Mouse (Mus musculus) bone marrow, adult 2 months (tissue): ENCODE measurements at regions not wholly inside any gene's neighbourhood (a gene's known extent, or its start where the extent isn't known, plus 50 kb on each side); places are given as distances from the start of the nearest gene placed in this dataset.

Experiments used
- H3K27ac ChIP-seq: fragments of 200-500 bp; 2 replicates; pipeline ENCODE4 v1.5.1; 2012; ENCODE audit warnings: low read depth, mild to moderate bottlenecking, control low read depth, inconsistent platforms, low read length; ENCODE audit not compliant: control insufficient read depth, poor library complexity, insufficient read depth
- H3K4me1 ChIP-seq: fragments of 200-500 bp; 2 replicates; pipeline ENCODE4 v1.6.1; 2011; ENCODE audit warnings: low read length; ENCODE audit not compliant: control insufficient read depth, insufficient read depth
- H3K4me3 ChIP-seq: fragments of 200-500 bp; replicated peaks from 2 replicates; pipeline ENCODE3; 2011; ENCODE audit warnings: mild to moderate bottlenecking, low read depth, low read length, control low read depth; ENCODE audit not compliant: control insufficient read depth
- CTCF ChIP-seq: fragments of 200-500 bp; IDR thresholded peaks from 2 replicates; pipeline ENCODE4 v1.5.1; 2011; ENCODE audit warnings: low read length, control low read depth; ENCODE audit not compliant: control insufficient read depth, insufficient read depth
- POLR2A ChIP-seq: fragments of 200-500 bp; IDR thresholded peaks from 2 replicates; pipeline ENCODE4 v1.6.1; 2011; ENCODE audit warnings: low read depth, mild to moderate bottlenecking, control low read depth, low read length, borderline replicate concordance; ENCODE audit not compliant: control insufficient read depth
- WGBS: fragments of 180-500 bp; shearing (Covaris S2); methylation state at CpG from one replicate; pipeline ENCODE4 v1.1.7; 2018; 5-methylcytosine and 5-hydroxymethylcytosine counted together

DNA sequence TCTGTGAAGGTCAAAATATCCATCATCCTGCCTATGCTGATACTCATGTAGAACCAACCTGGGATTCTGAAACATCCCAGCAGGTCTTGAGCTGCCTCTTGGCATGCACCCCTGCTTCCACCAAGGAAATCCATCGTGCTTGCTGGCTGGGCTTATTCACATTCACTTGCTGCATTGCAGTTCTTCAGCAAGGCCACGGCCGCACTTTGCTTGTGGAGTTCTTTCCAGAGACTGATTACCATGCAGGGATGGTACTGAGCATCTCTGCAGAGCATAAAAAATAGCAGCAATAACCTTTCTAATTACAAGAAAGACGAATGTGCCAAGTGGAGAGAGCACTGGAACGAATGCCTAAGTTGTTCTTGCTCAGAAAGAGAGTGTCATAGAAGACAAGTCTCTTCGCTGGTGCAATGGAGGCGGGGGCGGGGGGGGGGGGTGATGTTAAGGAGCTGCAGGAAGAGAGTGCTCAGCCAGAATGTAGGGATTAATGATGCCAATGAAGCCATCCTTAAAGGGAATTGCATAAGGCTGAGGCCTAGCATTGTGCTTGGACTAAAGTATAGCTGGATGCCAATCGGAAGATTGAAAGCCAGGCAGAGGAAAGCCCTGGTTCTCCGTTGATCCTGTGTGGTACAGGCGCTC lies 205.9 kb downstream of the AI593442 start:
- 86% methylated on average over 11 of the region's 11 CpGs for WGBS
- no peaks in the 10 kb centered on the region for H3K4me1 ChIP-seq
- H3K27ac ChIP-seq, result no peak overlapping the region
- H3K4me3 ChIP-seq, result no peak overlapping the region
- no peak for TF ChIP-seq CTCF

DNA sequence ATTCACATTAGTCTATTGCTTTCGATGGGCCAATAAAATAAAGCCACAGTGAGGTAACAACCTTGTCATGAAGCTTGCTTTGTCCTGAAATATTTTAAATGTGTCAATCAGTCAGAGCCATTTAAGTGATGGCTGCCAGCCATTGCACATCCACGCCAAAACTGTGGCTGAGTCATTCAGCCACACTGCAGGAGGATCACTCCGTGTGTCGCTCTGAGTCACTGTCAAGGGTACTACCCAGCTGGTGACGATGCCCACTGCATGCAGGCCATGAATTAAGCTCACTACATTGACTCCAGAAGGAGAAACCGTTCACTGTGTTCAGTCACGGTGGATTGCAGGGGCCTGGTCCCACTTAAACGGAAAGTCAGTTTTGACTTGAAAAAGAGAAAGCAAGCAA lies 206.7 kb downstream of the AI593442 start:
- TF ChIP-seq CTCF, result no peak
- TF ChIP-seq POLR2A, result no peak
- no peak overlapping the region for H3K27ac ChIP-seq
- H3K4me3 ChIP-seq, result no peak overlapping the region
- H3K4me1 ChIP-seq, result no peaks in the 10 kb centered on the region
- WGBS, result 82% methylated on average over 8 of the region's 8 CpGs

GRCm38 (mm10) chr9:52458518-52458917 lies 221.1 kb downstream of the AI593442 start:
- TF ChIP-seq POLR2A (no peak), CTCF (no peak)
- WGBS, result 75% methylated on average over 2 of the region's 2 CpGs

DNA sequence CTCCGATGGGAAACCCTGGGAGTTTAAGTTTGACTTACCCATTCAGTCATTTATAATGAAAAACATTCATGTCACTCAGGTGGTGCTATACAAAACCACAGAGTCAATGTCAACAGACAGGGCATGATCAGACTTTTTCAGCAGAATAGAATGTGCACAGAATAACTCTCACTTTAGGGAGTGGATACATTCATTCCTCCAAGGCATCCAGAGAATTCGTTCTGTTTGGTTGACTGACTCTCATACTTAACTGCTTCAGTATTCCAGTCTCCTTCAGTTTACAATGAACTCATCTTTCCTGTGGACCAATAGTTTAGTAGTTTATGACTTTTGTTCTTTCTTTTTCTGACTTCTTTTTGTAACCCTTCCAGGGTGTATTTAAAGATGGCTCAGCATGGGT lies 225.1 kb downstream of the AI593442 start:
- H3K4me1 ChIP-seq, result no peaks in the 10 kb centered on the region
- H3K4me3 ChIP-seq, result no peak overlapping the region
- WGBS, result 86% methylated on average over 2 of the region's 2 CpGs
- H3K27ac ChIP-seq, result no peak overlapping the region
- no peak for TF ChIP-seq POLR2A

More at GRCm38 (mm10) chr9:52458518-52458917, 221.1 kb downstream of the AI593442 start:
- no peak overlapping the region for H3K27ac ChIP-seq
- H3K4me1 ChIP-seq, result no peaks in the 10 kb centered on the region
- no peak overlapping the region for H3K4me3 ChIP-seq

- no peak overlapping the region for H3K4me3 ChIP-seq
- WGBS, result 81% methylated on average over 3 of the region's 3 CpGs
Measured at GRCm38 (mm10) chr9:52451792-52452191, 227.8 kb downstream of the AI593442 start.

GRCm38 (mm10) chr9:52448245-52448644 lies 231.3 kb downstream of the AI593442 start:
- H3K4me3 ChIP-seq, result no peak overlapping the region
- H3K4me1 ChIP-seq, result no peaks in the 10 kb centered on the region
- TF ChIP-seq CTCF (no peak), POLR2A (no peak)
- H3K27ac ChIP-seq, result no peak overlapping the region

More at GRCm38 (mm10) chr9:52451792-52452191, 227.8 kb downstream of the AI593442 start:
- Histone ChIP-seq H3K27ac (no peak overlapping the region), H3K4me1 (no peaks in the 10 kb centered on the region)
- no peak for TF ChIP-seq POLR2A
- TF ChIP-seq CTCF, result no peak

DNA sequence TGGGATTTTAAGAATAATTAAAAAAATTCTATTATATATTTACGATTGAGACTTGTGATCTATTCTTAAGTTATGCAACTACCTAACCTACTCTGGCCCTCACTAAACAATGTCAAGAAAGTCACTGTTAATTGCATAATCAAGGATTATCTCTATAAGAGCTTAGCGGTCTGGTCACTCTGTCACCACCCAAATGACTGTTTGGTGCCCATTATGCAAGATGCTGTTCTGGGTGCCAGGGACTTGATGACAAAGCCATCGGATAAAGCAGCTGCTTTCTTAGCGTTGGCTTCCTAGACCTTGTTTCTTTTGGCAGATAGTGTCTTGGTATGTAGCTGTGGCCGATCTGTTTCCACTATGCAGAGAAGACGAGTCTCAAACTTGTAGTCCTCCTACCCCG lies 236.4 kb downstream of the AI593442 start:
- TF ChIP-seq POLR2A (no peak), CTCF (no peak)
- H3K4me3 ChIP-seq, result no peak overlapping the region
- H3K27ac ChIP-seq, result no peak overlapping the region
- 70% methylated on average over 7 of the region's 7 CpGs for WGBS
- no peaks in the 10 kb centered on the region for H3K4me1 ChIP-seq

- WGBS, result 72% methylated on average over 4 of the region's 4 CpGs
- Histone ChIP-seq H3K4me3 (no peak overlapping the region), H3K27ac (no peak overlapping the region), H3K4me1 (no peaks in the 10 kb centered on the region)
- TF ChIP-seq POLR2A (no peak), CTCF (no peak)
Measured at GRCm38 (mm10) chr9:52434215-52434614, 245.4 kb downstream of the AI593442 start.

- H3K27ac ChIP-seq, result no peak overlapping the region
- no peaks in the 10 kb centered on the region for H3K4me1 ChIP-seq
- TF ChIP-seq CTCF, result no peak
- no peak for TF ChIP-seq POLR2A
- WGBS, result 73% methylated on average over 4 of the region's 4 CpGs
- no peak overlapping the region for H3K4me3 ChIP-seq
Measured at GRCm38 (mm10) chr9:52425413-52425812, 254.2 kb downstream of the AI593442 start.
